Mouse (Mus musculus): ENCODE data around the gene Syt16.

Syt16 gene

DNA sequence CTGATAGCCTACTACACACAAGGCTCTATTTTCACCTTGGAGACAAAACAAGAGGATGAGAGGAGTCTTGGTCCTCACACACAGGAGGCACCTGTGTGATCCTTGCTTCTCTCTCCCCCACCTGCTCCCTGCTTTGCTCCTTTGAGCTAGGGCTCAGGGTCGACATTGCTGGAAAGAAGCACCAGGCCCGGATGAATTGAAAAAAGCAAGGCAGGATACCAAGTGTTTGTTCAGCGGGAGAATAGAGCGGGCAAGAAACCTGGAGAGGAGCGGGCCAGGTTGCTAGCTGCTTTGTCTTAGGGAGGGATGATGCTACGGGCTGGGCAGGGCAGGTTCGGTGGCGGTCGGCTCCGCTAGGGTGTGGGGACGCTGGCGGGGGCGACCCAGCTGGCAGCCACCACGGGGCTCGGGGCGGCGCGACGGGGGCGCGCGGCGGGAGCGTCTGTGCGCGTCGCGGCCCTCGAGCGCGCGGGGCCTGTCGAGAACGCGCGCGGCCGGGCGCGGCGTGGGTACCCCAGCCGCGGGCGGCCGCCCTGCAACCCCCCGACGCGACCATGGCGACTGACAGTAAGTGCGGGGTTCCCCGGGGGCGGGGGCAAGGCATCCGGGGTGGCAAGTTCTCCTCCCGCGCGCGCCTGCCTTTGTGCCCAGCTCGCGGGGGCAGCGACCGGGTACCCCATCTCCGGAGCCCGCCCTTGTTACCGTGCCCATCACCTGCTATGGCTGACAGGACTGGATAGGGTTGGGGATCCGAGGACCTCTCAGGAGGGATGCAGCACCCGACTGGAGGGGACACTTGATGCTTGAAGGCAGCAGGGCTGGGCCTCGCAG is at the start of gene Syt16:
TSS of gene Syt16 (plus strand) at position 365 of the 831 bp plus-strand sequence.
- in situ Hi-C loops (cut with MboI; ENCODE audit: unreplicated experiment in 2 of 2): loop anchor here in 1 of 2 experiments (5.0 kb wide), 1 partner anchor 440 kb away; no protein-coding TSS in a partner anchor

- in situ Hi-C loops (cut with MboI; ENCODE audit: unreplicated experiment in 2 of 2): no loop called here
Measured at GRCm38 (mm10) chr12:73948415-73948814, 49.0 kb upstream of the Syt16 start.

DNA sequence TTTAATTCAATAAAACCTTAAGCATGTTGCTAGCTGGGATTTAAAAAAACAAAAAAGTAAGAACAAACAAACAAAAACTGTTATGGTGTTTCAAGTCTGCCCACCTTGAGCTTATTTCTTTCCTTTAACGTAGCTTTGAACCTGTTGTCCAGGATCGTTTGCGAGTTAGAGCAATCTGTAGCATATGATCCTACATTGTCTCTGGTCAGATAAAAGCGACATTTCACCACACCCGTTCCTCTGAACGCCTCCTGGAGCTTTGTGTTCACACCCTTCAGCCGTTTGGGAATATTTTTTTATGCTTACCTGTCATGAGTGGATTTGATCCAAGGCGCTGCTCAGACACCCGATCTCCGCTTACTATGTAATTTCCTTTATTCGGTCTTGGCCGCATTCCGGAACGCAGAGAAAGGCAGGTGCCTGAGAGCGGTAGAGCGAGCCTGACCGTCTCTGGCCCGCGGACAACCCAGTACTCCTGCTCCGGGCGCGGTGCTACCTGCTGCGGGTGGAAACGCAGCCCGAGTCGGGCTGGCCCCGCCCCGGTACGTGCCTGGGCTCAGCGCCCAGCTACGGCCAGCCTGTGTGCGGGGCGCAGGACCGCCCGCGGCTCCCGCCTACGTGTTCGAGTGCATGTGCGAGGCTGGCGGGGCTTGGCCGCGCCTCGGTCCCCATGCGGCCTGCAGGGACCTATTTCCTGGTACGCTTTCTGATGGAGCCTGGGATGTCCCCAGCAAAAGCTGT is 48.0 kb upstream of the Syt16 start:
- in situ Hi-C loops (cut with MboI; ENCODE audit: unreplicated experiment in 2 of 2): no loop called here

- in situ Hi-C loops (cut with MboI; ENCODE audit: unreplicated experiment in 2 of 2): no loop called here
Measured at GRCm38 (mm10) chr12:73952879-73953278, 44.6 kb upstream of the Syt16 start.

GRCm38 (mm10) chr12:73953420-73954186 is 43.9 kb upstream of the Syt16 start:
- in situ Hi-C loops (cut with MboI; ENCODE audit: unreplicated experiment in 2 of 2): no loop called here

DNA sequence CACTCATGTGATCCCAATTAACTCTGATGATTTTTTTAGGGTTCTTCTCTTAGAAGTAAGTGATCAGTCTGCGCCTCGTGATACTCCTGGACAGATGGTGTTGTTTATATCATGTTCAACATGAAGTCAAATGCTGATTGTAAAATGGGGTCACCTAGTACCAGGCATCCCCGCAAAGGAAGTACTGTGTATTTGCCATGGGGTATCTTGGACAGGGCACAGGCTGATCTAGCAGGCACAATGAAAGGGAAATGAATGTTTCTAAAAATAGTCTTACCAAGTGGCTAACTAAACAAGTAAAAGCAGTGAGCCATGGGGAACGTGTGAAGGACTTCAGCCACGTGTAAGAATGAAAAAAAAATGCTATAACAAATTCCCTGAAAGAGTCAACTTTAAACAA is 42.7 kb upstream of the Syt16 start:
- in situ Hi-C loops (cut with MboI; ENCODE audit: unreplicated experiment in 2 of 2): no loop called here

- in situ Hi-C loops (cut with MboI; ENCODE audit: unreplicated experiment in 2 of 2): no loop called here
Measured at GRCm38 (mm10) chr12:73957676-73958075, 39.8 kb upstream of the Syt16 start.

DNA sequence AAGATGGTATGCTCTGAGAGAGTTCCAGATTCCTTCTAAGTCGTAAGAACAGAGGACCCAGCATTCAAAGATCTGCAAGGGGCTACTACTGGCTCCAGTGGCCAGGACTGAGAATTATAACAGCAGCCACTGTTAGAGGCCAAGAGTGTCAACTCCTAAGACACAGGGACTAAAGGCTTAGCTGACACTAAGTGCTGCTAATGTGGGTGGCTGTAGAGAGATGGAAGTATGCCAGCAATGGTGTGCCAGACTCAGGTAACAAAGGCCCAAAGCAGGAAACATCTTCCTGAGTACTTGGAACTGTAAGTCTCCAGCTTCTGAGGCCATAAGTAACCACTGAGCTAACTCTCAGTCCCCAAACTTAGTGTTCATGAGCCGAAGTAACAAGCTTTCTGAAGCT is 38.6 kb upstream of the Syt16 start:
- in situ Hi-C loops (cut with MboI; ENCODE audit: unreplicated experiment in 2 of 2): no loop called here

GRCm38 (mm10) chr12:73964291-73965281 is 32.9 kb upstream of the Syt16 start, which contains the start of gene Snapc1:
Gene Snapc1, plus strand, starts transcription at chr12:73964481.
- in situ Hi-C loops (cut with MboI; ENCODE audit: unreplicated experiment in 2 of 2): no loop called here

DNA sequence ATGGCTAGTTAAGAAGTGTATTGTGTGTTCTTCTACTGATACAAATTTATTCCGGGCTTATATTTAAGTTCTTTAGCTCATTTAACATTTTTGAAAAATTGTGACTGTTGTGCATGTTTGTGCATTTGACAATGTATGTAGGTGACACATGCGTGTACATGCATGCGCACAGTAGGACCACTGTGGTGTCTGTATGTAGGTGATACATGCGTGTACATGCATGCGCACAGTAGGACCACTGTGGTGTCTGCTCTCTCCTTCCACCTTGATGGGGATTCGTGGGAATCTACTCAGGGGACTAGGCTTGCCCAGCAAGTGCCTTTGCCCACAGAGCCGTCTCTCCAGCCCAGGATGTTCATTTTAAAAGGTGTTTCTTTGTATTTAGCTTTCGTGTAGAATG is 28.3 kb upstream of the Syt16 start:
- in situ Hi-C loops (cut with MboI; ENCODE audit: unreplicated experiment in 2 of 2): no loop called here

DNA sequence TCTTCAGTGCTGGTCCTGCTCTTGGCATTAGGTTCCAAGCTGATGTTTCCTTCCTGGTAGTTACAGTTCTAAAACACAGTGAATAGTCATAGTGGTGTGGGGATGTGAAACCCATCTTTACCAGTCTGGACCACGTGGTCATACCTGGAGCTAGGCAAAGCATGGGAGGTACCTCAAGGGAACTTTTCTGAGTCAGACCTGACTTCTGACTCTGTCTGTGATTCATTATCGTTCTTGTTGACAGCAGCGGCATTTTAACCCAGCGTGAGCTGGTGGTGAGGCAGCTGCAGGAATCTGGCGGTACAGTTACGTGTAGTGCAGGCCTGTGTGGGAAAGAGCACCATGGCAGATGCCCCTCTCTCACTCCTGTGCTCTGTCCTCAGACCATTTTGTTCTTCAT is 22.9 kb upstream of the Syt16 start:
- in situ Hi-C loops (cut with MboI; ENCODE audit: unreplicated experiment in 2 of 2): no loop called here

DNA sequence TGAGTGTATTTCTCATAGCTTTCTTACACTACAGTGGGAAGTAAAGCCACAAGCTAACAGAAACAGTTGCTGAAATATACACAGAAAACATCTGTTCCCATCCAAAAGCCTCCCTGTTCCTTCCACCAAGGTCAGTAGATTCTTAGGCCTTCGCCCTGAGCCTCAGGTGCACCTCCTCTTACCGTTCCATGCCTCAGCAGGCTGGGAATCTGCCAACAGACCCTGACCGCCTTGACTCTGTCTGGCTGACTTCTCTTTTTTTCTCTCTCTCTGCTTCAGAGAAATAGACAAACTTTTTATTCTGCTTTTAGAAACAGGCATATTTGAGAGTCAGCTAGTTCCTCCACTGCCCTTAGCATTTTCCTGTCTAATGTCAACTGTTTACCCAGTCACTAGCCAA is 19.3 kb upstream of the Syt16 start:
- in situ Hi-C loops (cut with MboI; ENCODE audit: unreplicated experiment in 2 of 2): no loop called here

DNA sequence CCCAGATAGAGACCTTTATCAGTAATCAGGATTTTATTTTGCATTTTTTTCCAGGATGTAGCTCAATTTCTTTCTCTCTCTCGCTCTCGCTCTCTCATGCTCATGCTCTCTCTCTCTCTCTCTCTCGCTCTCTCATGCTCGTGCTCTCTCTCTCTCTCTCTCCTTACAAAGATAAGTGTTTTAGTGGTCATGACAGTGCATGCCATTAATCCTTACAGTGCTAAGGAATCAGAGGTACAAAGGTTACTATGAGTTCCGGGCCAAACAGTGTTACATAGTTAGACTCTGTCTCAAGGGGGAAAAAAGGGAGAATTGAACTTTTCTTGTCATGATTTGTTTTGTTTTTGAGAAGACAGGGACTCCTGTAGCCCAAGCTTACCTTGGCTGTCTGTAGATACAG is 17.8 kb upstream of the Syt16 start:
- in situ Hi-C loops (cut with MboI; ENCODE audit: unreplicated experiment in 2 of 2): no loop called here

- in situ Hi-C loops (cut with MboI; ENCODE audit: unreplicated experiment in 2 of 2): no loop called here
Measured at GRCm38 (mm10) chr12:73982533-73982932, 14.9 kb upstream of the Syt16 start.

DNA sequence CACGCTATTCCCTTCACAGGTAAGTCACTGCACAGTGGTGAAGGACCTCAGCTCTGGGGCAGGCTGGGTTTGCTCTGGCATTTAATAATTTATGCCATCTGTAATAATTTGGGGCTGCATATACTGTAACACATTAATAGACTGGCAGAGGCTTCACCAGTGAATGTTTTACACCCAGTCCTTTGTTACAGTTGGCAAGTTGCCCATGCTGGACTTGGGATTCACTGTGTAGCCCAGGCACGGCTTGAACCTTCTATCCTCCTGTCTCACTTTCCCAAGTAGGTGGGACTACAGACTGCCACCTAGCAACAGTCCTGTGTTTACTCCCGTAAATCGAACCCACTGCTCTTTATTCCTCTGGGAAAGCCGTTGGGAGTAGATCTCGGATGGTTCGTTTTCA is 11.2 kb upstream of the Syt16 start:
- in situ Hi-C loops (cut with MboI; ENCODE audit: unreplicated experiment in 2 of 2): loop anchor here (5.0 kb wide), 2 partner anchors 284 to 424 kb away; no protein-coding TSS in a partner anchor

- in situ Hi-C loops (cut with MboI; ENCODE audit: unreplicated experiment in 2 of 2): loop anchor here (5.0 kb wide), 2 partner anchors 286 to 426 kb away; no protein-coding TSS in a partner anchor
Measured at GRCm38 (mm10) chr12:73988393-73989008, 9.0 kb upstream of the Syt16 start.

DNA sequence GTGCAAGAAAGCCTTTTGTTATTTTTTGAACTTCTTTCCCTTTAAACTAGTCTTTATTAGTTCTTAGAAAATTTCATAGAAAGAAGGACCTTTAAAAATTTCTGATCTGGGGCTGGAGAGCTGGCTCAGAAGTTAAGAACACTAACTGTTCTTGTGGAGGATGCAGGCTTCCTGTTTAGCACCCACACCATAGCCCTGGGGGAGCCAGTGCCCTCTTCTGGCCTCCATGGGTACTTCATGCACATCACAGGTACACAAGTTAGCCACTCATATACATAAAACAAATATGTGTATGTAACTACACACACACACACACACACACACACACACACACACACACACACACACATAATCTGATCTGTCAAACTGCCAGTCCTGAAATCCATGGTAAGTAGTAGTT is 7.9 kb upstream of the Syt16 start:
- in situ Hi-C loops (cut with MboI; ENCODE audit: unreplicated experiment in 2 of 2): loop anchor here (5.0 kb wide), 2 partner anchors 287 to 427 kb away; no protein-coding TSS in a partner anchor

GRCm38 (mm10) chr12:73996906-73997296 is 560 bp upstream of the Syt16 start:
- in situ Hi-C loops (cut with MboI; ENCODE audit: unreplicated experiment in 2 of 2): loop anchor here in 1 of 2 experiments (5.0 kb wide), 1 partner anchor 440 kb away; no protein-coding TSS in a partner anchor

DNA sequence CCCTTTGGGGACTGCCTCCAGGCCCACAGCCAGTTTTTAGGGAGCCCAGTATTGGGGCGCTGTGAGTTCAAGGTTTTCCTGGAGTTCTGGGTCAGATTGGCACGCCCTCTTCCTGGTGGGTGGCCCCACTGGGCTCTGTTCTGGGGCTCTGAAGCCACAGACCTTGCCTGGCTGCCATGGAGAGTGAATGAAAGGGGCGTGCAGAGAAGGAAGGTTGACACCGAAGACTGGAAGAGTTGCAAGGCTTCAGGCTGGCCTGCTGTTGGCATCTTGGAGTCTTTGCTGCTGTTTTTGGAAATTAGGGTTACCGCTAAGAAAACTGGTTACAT is 631 bp downstream of the Syt16 start:
- in situ Hi-C loops (cut with MboI; ENCODE audit: unreplicated experiment in 2 of 2): loop anchor here in 1 of 2 experiments (5.0 kb wide), 1 partner anchor 441 kb away; no protein-coding TSS in a partner anchor

Measured in v-Abl transformed pro-B cells (cell line).